Mouse (Mus musculus) forelimb bud, embryonic 11.5 days (tissue): ENCODE results near the gene Nhlh1.

Experiments
- DNase-seq: peaks from one replicate; pipeline ENCODE4 v3.0.0-alpha.2; 2012; ENCODE audit warnings: low read depth, low spot score

The Nhlh1 gene

GRCm38 (mm10) chr1:172053541-172054440 lies 3.6 kb downstream of the Nhlh1 start:
- DNase-seq: no peak

- no peak for DNase-seq
Measured at GRCm38 (mm10) chr1:172052766-172053279, 4.5 kb downstream of the Nhlh1 start.

GRCm38 (mm10) chr1:172049131-172049782 lies 8.1 kb downstream of the Nhlh1 start:
- DNase-seq: no peak

- no peak for DNase-seq
Measured at GRCm38 (mm10) chr1:172048241-172048734, 9.1 kb downstream of the Nhlh1 start.

- peak; percentile 82 for DNase-seq
Measured at GRCm38 (mm10) chr1:172046938-172047337, 10.4 kb downstream of the Nhlh1 start.

GRCm38 (mm10) chr1:172046410-172046809 lies 11.0 kb downstream of the Nhlh1 start:
- no peak for DNase-seq

GRCm38 (mm10) chr1:172029914-172030313 lies 27.5 kb downstream of the Nhlh1 start:
- no peak for DNase-seq

GRCm38 (mm10) chr1:172028394-172029275 lies 28.7 kb downstream of the Nhlh1 start, which contains the start of gene Vangl2:
TSS of gene Vangl2 (minus strand) at chr1:172028444.
- DNase-seq: no peak

- no peak for DNase-seq
Measured at GRCm38 (mm10) chr1:172027809-172028102, 29.6 kb downstream of the Nhlh1 start.

GRCm38 (mm10) chr1:172027010-172027808 lies 30.2 kb downstream of the Nhlh1 start:
- peak; percentile 88 for DNase-seq

GRCm38 (mm10) chr1:172026201-172026901 lies 31.0 kb downstream of the Nhlh1 start:
- peak; percentile 65 for DNase-seq

- no peak for DNase-seq
Measured at GRCm38 (mm10) chr1:172025201-172025904, 32.0 kb downstream of the Nhlh1 start.

- DNase-seq: no peak
Measured at GRCm38 (mm10) chr1:172024140-172024895, 33.1 kb downstream of the Nhlh1 start.

- no peak for DNase-seq
Measured at GRCm38 (mm10) chr1:172019863-172020521, 37.4 kb downstream of the Nhlh1 start.

- no peak for DNase-seq
Measured at GRCm38 (mm10) chr1:172019339-172019738, 38.0 kb downstream of the Nhlh1 start.

GRCm38 (mm10) chr1:172018336-172019311 lies 38.7 kb downstream of the Nhlh1 start:
- DNase-seq: no peak

- DNase-seq: no peak
Measured at GRCm38 (mm10) chr1:172017517-172018070, 39.8 kb downstream of the Nhlh1 start.
